Mouse (Mus musculus) cerebellum, postnatal 10 days (tissue): Measurements from ENCODE around the gene Cstf2t.

Experiments
- DNase-seq, 2 experiments: peaks; one replicate each; pipeline ENCODE4 v3.0.0; 2021; ENCODE audit warnings: mixed read lengths in 2 of 2

Cstf2t gene

GRCm38 (mm10) chr19:31082662-31083429 lies at the start of gene Cstf2t:
Gene Cstf2t (plus strand): TSS chr19:31082837.
- DNase-seq = peak; percentile 99 to 100

GRCm38 (mm10) chr19:31038951-31039350 lies 43.7 kb upstream of the Cstf2t start:
- DNase-seq = no peak

- DNase-seq = no peak
These were observed 41.4 kb upstream of the Cstf2t start for GRCm38 (mm10) chr19:31040948-31041847.

- peak in 1 of 2 experiments; percentile 9 for DNase-seq
These were observed 36.0 kb upstream of the Cstf2t start for GRCm38 (mm10) chr19:31046601-31047000.

- no peak for DNase-seq
These were observed 17.9 kb upstream of the Cstf2t start for GRCm38 (mm10) chr19:31064740-31065139.

- no peak for DNase-seq
These were observed 17.3 kb upstream of the Cstf2t start for GRCm38 (mm10) chr19:31065206-31065781.

GRCm38 (mm10) chr19:31073959-31074716 lies 8.5 kb upstream of the Cstf2t start:
- peak; percentile 30 to 36 for DNase-seq

- peak in 1 of 2 experiments; percentile 47 for DNase-seq
These were observed 7.9 kb upstream of the Cstf2t start for GRCm38 (mm10) chr19:31074717-31075063.

GRCm38 (mm10) chr19:31076106-31076505 lies 6.5 kb upstream of the Cstf2t start:
- peak; percentile 51 to 62 for DNase-seq

- DNase-seq = no peak
These were observed 4.4 kb upstream of the Cstf2t start for GRCm38 (mm10) chr19:31078241-31078640.

- no peak for DNase-seq
These were observed 411 bp upstream of the Cstf2t start for GRCm38 (mm10) chr19:31082226-31082625.

- DNase-seq = peak; percentile 24 to 31
These were observed 1.1 kb downstream of the Cstf2t start for GRCm38 (mm10) chr19:31083761-31084160.

GRCm38 (mm10) chr19:31097857-31098256 lies 15.2 kb downstream of the Cstf2t start:
- DNase-seq = no peak

GRCm38 (mm10) chr19:31099369-31099768 lies 16.7 kb downstream of the Cstf2t start:
- no peak for DNase-seq

GRCm38 (mm10) chr19:31104764-31105163 lies 22.1 kb downstream of the Cstf2t start:
- DNase-seq = no peak

GRCm38 (mm10) chr19:31106036-31106435 lies 23.4 kb downstream of the Cstf2t start:
- no peak for DNase-seq

GRCm38 (mm10) chr19:31106835-31107554 lies 24.4 kb downstream of the Cstf2t start:
- DNase-seq = no peak

- peak; percentile 5 to 18 for DNase-seq
These were observed 32.1 kb downstream of the Cstf2t start for GRCm38 (mm10) chr19:31114690-31115089.

- DNase-seq = no peak
These were observed 42.0 kb downstream of the Cstf2t start for GRCm38 (mm10) chr19:31124628-31125027.

GRCm38 (mm10) chr19:31132614-31133013 lies 50.0 kb downstream of the Cstf2t start:
- DNase-seq = no peak

GRCm38 (mm10) chr19:31136316-31136715 lies 53.7 kb downstream of the Cstf2t start:
- DNase-seq = no peak
